8 mouse cellular contexts compared by ENCODE assay signal in the genomic region with DNA sequence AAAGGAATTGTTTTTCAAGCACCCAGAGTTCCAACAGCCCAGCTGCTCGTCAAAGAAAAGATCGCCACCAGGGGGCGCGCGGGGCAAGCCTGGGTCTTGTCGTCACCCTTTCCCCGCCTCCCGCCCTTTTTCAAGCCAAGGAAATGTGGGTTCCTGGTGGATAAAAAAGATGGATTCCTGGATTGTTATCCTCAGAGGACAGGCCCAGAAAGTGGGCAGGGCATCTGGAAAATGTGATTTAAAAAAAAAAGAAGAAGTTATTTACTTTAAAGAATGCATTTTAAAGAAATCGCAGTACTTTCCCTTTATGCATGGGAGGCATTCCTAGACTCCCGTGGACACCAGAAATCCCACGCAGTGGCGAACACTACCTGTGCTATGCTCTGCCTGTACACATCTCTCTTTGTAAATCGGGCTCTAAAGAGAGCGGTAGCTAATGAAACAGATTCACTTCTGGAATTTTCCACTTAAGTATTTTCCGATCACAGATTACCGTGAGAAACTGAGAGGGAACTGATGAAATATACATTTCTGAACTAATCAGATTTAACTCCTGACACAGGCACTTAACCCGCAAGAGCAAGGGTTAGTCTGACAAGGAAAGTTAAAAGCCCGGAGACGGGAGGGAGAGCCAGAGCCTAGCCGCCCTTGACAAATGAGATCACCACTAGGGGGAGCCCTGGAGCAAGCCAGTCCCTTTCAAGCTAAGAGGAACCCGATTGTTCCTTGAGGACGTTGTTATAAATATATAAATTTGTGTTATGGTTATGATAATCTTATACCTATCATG. TPM values are rescaled to one million over a fixed set of nuclear protein-coding genes. Genes with fewer than 3 reads are reported as not detected.
DNase-seq lines count a peak whose midpoint lies in the region; ATAC-seq and TF ChIP-seq lines count a peak whose summit lies in the region.

No protein-coding gene starts in this region.

- TF ChIP-seq CTCF in liver, adult 2 months (IDR thresholded peaks at IDR 0.05; ENCODE audit: low read depth, low read length): peak; percentile 83

- no peak for ATAC-seq in heart, embryonic 12.5 days (ENCODE audit: insufficient number of reproducible peaks, low FRiP score)
- ATAC-seq in kidney, embryonic 16.5 days (ENCODE audit: low FRiP score, low TSS enrichment): peak; percentile 63
- ATAC-seq in monocyte, adult 5-6 weeks (replicated peaks; ENCODE audit: insufficient number of reproducible peaks, low FRiP score, low TSS enrichment, poor library complexity, severe bottlenecking): peak; percentile 40; the same call in 1 of the 2 replicates

- no peaks in the 10 kb centered on the region for H3K79me2 ChIP-seq in liver, adult 2 months (ENCODE audit: control insufficient read depth, insufficient read depth, low read length)

- DNase-seq in CD4-positive helper T cell, adult 2 months (ENCODE audit: low read depth, low spot score): peak; percentile 89
- peak; percentile 56 for DNase-seq in brain, embryonic 18.5 days (ENCODE audit: low read depth, low spot score)
- DNase-seq in liver, adult 2 months (ENCODE audit: extremely low read depth, low read depth, low spot score): peak; percentile 57
- peak; percentile 78 to 85 for DNase-seq in spleen, postnatal 36 days (ENCODE audit: low spot score in 2 of 2)

- TF ChIP-seq POLR2A in liver, adult 2 months (IDR thresholded peaks at IDR 0.05; ENCODE audit: extremely low read depth, insufficient read depth, low read length): no peak

- H3K4me2 ChIP-seq in heart, embryonic 12.5 days: peak overlapping the region; percentile 70
- peak overlapping the region; percentile 82 for H3K4me2 ChIP-seq in kidney, embryonic 16.5 days (replicated peaks; ENCODE audit: low read depth, low read length)

- peak overlapping the region; percentile 65 for H3K4me3 ChIP-seq in erythroblast, embryonic 14.5 days (replicated peaks)
- H3K4me3 ChIP-seq in heart, embryonic 12.5 days: peak overlapping the region; percentile 31
- H3K4me3 ChIP-seq in kidney, embryonic 16.5 days (ENCODE audit: low read length): peak overlapping the region; percentile 43
- H3K4me3 ChIP-seq in liver, adult 2 months (ENCODE audit: insufficient read depth, low read depth, low read length): no peak overlapping the region

- H3K27me3 ChIP-seq in erythroblast, embryonic 14.5 days (ENCODE audit: control insufficient read depth): no peaks in the 10 kb centered on the region
- H3K27me3 ChIP-seq in heart, embryonic 12.5 days (replicated peaks): no peaks in the 10 kb centered on the region
- no peaks in the 10 kb centered on the region for H3K27me3 ChIP-seq in kidney, embryonic 16.5 days (ENCODE audit: insufficient read depth, low read length)
- H3K27me3 ChIP-seq in liver, adult 2 months (ENCODE audit: control insufficient read depth, insufficient read depth, low read length): no peaks in the 10 kb centered on the region

- under 1% methylated on average over 22 of the region's 22 CpGs for WGBS in heart, embryonic 12.5 days
- WGBS in kidney, embryonic 16.5 days: under 1% methylated on average over 22 of the region's 22 CpGs
- WGBS in liver, adult 2 months: 11% methylated on average over 22 of the region's 22 CpGs

- H3K9me3 ChIP-seq in erythroblast, embryonic 14.5 days (ENCODE audit: control insufficient read depth, low read length): no peaks in the 10 kb centered on the region
- no peaks in the 10 kb centered on the region for H3K9me3 ChIP-seq in heart, embryonic 12.5 days (replicated peaks)
- no peaks in the 10 kb centered on the region for H3K9me3 ChIP-seq in kidney, embryonic 16.5 days (ENCODE audit: low read length)

- peaks cover 7% of the 10 kb centered on the region; the same call in 1 of the 2 replicates for H3K36me3 ChIP-seq in erythroblast, embryonic 14.5 days (ENCODE audit: control insufficient read depth)
- no peaks in the 10 kb centered on the region for H3K36me3 ChIP-seq in heart, embryonic 12.5 days
- H3K36me3 ChIP-seq in kidney, embryonic 16.5 days (ENCODE audit: insufficient read depth, low read length): no peaks in the 10 kb centered on the region
- peaks cover 5% of the 10 kb centered on the region; the same call in 1 of the 2 replicates for H3K36me3 ChIP-seq in liver, adult 2 months (ENCODE audit: control insufficient read depth, insufficient read depth, low read length)

- H3K9ac ChIP-seq in heart, embryonic 12.5 days: peak overlapping the region; percentile 62
- H3K9ac ChIP-seq in kidney, embryonic 16.5 days (replicated peaks; ENCODE audit: low read length): peak overlapping the region; percentile 72
- H3K9ac ChIP-seq in liver, adult 2 months (ENCODE audit: low read depth, low read length): no peak overlapping the region

- peaks cover 46% of the 10 kb centered on the region for H3K4me1 ChIP-seq in erythroblast, embryonic 14.5 days (ENCODE audit: control insufficient read depth)
- peaks cover 35% of the 10 kb centered on the region for H3K4me1 ChIP-seq in heart, embryonic 12.5 days (replicated peaks)
- peaks cover 13% of the 10 kb centered on the region for H3K4me1 ChIP-seq in kidney, embryonic 16.5 days (ENCODE audit: insufficient read depth, low read length)
- H3K4me1 ChIP-seq in liver, adult 2 months (ENCODE audit: control insufficient read depth, insufficient read depth, low read length): peaks cover 26% of the 10 kb centered on the region

- peak overlapping the region; percentile 89 for H3K27ac ChIP-seq in heart, embryonic 12.5 days (ENCODE audit: poor library complexity, severe bottlenecking)
- peak overlapping the region; percentile 95 for H3K27ac ChIP-seq in kidney, embryonic 16.5 days (ENCODE audit: low read length)
- peak overlapping the region; percentile 51; the same call in 1 of the 2 replicates for H3K27ac ChIP-seq in liver, adult 2 months (replicated peaks; ENCODE audit: insufficient read depth, low read depth, low read length)

RNA-seq across cellular contexts. Expression of gene Kctd17, which starts 19.6 kb away (rescaled TPM):
- polyA plus RNA-seq in erythroblast, embryonic 14.5 days (2012): 0.07 and 0.10 TPM in 2 replicates
- polyA plus RNA-seq in heart, embryonic 12.5 days (2016; fragmentation: Nextera tagmentation; extraction: Ambion mirVana): 19.9 and 21.6 TPM in 2 replicates
- 41.5 and 43.1 TPM in 2 replicates for polyA plus RNA-seq in kidney, embryonic 16.5 days (2015; fragmentation: Nextera tagmentation; extraction: Ambion mirVana)
- total RNA-seq in liver, adult 2 months (2014; rRNA removed): 1.2 and 2.6 TPM in 2 replicates
- 8.6 and 10.4 TPM in 2 replicates for polyA plus RNA-seq in liver, adult 2 months (2012; rRNA removed)
- 4.6 to 6.1 TPM (median 5.0 TPM) in 3 replicates for total RNA-seq in monocyte, adult 5-6 weeks (2017)

RNA-seq across cellular contexts. Expression of gene Tmprss6, which starts 20.5 kb away (rescaled TPM):
- polyA plus RNA-seq in erythroblast, embryonic 14.5 days (2012): 0.02 and 0.07 TPM in 2 replicates
- 0.19 and 0.30 TPM in 2 replicates for polyA plus RNA-seq in heart, embryonic 12.5 days (2016; fragmentation: Nextera tagmentation; extraction: Ambion mirVana)
- polyA plus RNA-seq in kidney, embryonic 16.5 days (2015; fragmentation: Nextera tagmentation; extraction: Ambion mirVana): 0.29 and 0.42 TPM in 2 replicates
- total RNA-seq in liver, adult 2 months (2014; rRNA removed): 188 and 242 TPM in 2 replicates
- polyA plus RNA-seq in liver, adult 2 months (2012; rRNA removed): 514 and 542 TPM in 2 replicates
- 0.58 TPM in 1 of 3 replicates, not detected in the others for total RNA-seq in monocyte, adult 5-6 weeks (2017)

RNA-seq across cellular contexts. Expression of gene Mpst, which starts 41.7 kb away (rescaled TPM):
- 68.7 and 72.8 TPM in 2 replicates for polyA plus RNA-seq in erythroblast, embryonic 14.5 days (2012)
- polyA plus RNA-seq in heart, embryonic 12.5 days (2016; fragmentation: Nextera tagmentation; extraction: Ambion mirVana): 0.32 and 1.1 TPM in 2 replicates
- 3.2 and 5.3 TPM in 2 replicates for polyA plus RNA-seq in kidney, embryonic 16.5 days (2015; fragmentation: Nextera tagmentation; extraction: Ambion mirVana)
- 86.0 and 106 TPM in 2 replicates for total RNA-seq in liver, adult 2 months (2014; rRNA removed)
- polyA plus RNA-seq in liver, adult 2 months (2012; rRNA removed): 377 and 408 TPM in 2 replicates
- 5.8 to 10.2 TPM (median 8.7 TPM) in 3 replicates for total RNA-seq in monocyte, adult 5-6 weeks (2017)

RNA-seq across cellular contexts. Expression of gene Tst, which starts 42.2 kb away (rescaled TPM):
- polyA plus RNA-seq in erythroblast, embryonic 14.5 days (2012): 3.8 and 3.9 TPM in 2 replicates
- polyA plus RNA-seq in heart, embryonic 12.5 days (2016; fragmentation: Nextera tagmentation; extraction: Ambion mirVana): 7.6 and 9.0 TPM in 2 replicates
- 64.4 and 76.4 TPM in 2 replicates for polyA plus RNA-seq in kidney, embryonic 16.5 days (2015; fragmentation: Nextera tagmentation; extraction: Ambion mirVana)
- 303 and 343 TPM in 2 replicates for total RNA-seq in liver, adult 2 months (2014; rRNA removed)
- polyA plus RNA-seq in liver, adult 2 months (2012; rRNA removed): 621 and 686 TPM in 2 replicates
- 2.2 TPM in 1 of 3 replicates, not detected in the others for total RNA-seq in monocyte, adult 5-6 weeks (2017)

RNA-seq across cellular contexts. Expression of gene Il2rb, which starts 47.1 kb away (rescaled TPM):
- polyA plus RNA-seq in erythroblast, embryonic 14.5 days (2012): 0.01 TPM in 1 of 2 replicates, not detected in the other
- 0.09 TPM in 1 of 2 replicates, not detected in the other for polyA plus RNA-seq in heart, embryonic 12.5 days (2016; fragmentation: Nextera tagmentation; extraction: Ambion mirVana)
- 0.33 and 0.54 TPM in 2 replicates for polyA plus RNA-seq in kidney, embryonic 16.5 days (2015; fragmentation: Nextera tagmentation; extraction: Ambion mirVana)
- 0.83 and 1.1 TPM in 2 replicates for total RNA-seq in liver, adult 2 months (2014; rRNA removed)
- polyA plus RNA-seq in liver, adult 2 months (2012; rRNA removed): 2.4 and 4.0 TPM in 2 replicates
- 102 to 350 TPM (median 102 TPM) in 3 replicates for total RNA-seq in monocyte, adult 5-6 weeks (2017)

Comparison
In these comparisons a context has a peak if more than half of its experiments do, and no peak if none do; other contexts are left out.
1. RNA of gene Tmprss6, which starts 20.5 kb away (polyA plus RNA-seq): 514 to 542 TPM in liver, adult 2 months; 0.29 to 0.42 TPM in kidney, embryonic 16.5 days, 0.19 to 0.30 TPM in heart, embryonic 12.5 days and 0.02 to 0.07 TPM in erythroblast, embryonic 14.5 days; every median in the first group is over 100 times any median in the second.
2. RNA of gene Mpst, which starts 41.7 kb away (polyA plus RNA-seq): 377 to 408 TPM in liver, adult 2 months and 68.7 to 72.8 TPM in erythroblast, embryonic 14.5 days; 3.2 to 5.3 TPM in kidney, embryonic 16.5 days and 0.32 to 1.1 TPM in heart, embryonic 12.5 days; every median in the first group is over 10 times any median in the second.
3. Peak in every context shown above with its lines, with median percentiles within 50 percentile points of each other: DNase-seq and H3K27ac ChIP-seq.